Mouse (Mus musculus) liver (tissue): ENCODE data around the gene Lmnb2.
A peak's percentile ranks its signal among the peaks of the same experiment; 100 is the strongest.

Experiments
- DNase-seq: peaks from one replicate; pipeline ENCODE4 v3.0.0-alpha.2; 2020; ENCODE audit warnings: mixed read lengths

Gene Lmnb2

GRCm38 (mm10) chr10:80917779-80918434, at the start of gene Lmnb2:
Lmnb2 (minus strand) TSS chr10:80918245.
- peak; percentile 65 for DNase-seq

- no peak for DNase-seq
Measured at GRCm38 (mm10) chr10:80967101-80967656, 49.1 kb upstream of the Lmnb2 start.

GRCm38 (mm10) chr10:80966296-80966695, 48.3 kb upstream of the Lmnb2 start:
- DNase-seq: peak; percentile 46

GRCm38 (mm10) chr10:80963031-80963975, 45.3 kb upstream of the Lmnb2 start:
- DNase-seq: peak; percentile 38

GRCm38 (mm10) chr10:80962585-80962984, 44.5 kb upstream of the Lmnb2 start:
- DNase-seq: no peak

GRCm38 (mm10) chr10:80962051-80962472, 44.0 kb upstream of the Lmnb2 start:
- no peak for DNase-seq

GRCm38 (mm10) chr10:80960551-80961508, 42.8 kb upstream of the Lmnb2 start:
- DNase-seq: peak; percentile 49

GRCm38 (mm10) chr10:80958979-80959637, 41.1 kb upstream of the Lmnb2 start:
- no peak for DNase-seq

GRCm38 (mm10) chr10:80957791-80958190, 39.7 kb upstream of the Lmnb2 start:
- no peak for DNase-seq

GRCm38 (mm10) chr10:80956901-80957300, 38.9 kb upstream of the Lmnb2 start:
- no peak for DNase-seq

- DNase-seq: no peak
Measured at GRCm38 (mm10) chr10:80956385-80956784, 38.3 kb upstream of the Lmnb2 start.

GRCm38 (mm10) chr10:80955536-80955935, 37.5 kb upstream of the Lmnb2 start:
- DNase-seq: peak; percentile 52

- DNase-seq: no peak
Measured at GRCm38 (mm10) chr10:80954843-80955242, 36.8 kb upstream of the Lmnb2 start.

- DNase-seq: no peak
Measured at GRCm38 (mm10) chr10:80954415-80954814, 36.4 kb upstream of the Lmnb2 start.

GRCm38 (mm10) chr10:80952449-80952848, 34.4 kb upstream of the Lmnb2 start:
- no peak for DNase-seq

GRCm38 (mm10) chr10:80951761-80952390, 33.8 kb upstream of the Lmnb2 start:
- DNase-seq: no peak

- no peak for DNase-seq
Measured at GRCm38 (mm10) chr10:80950314-80950713, 32.3 kb upstream of the Lmnb2 start.

- no peak for DNase-seq
Measured at GRCm38 (mm10) chr10:80949081-80949480, 31.0 kb upstream of the Lmnb2 start.

GRCm38 (mm10) chr10:80948570-80948969, 30.5 kb upstream of the Lmnb2 start:
- peak; percentile 50 for DNase-seq

GRCm38 (mm10) chr10:80947802-80948201, 29.8 kb upstream of the Lmnb2 start:
- no peak for DNase-seq
